Mouse (Mus musculus) CH12F3 (cell line): ENCODE results near the gene Bcl11a.
"Not testable (repeated sequence)": the region's sequence is repeated elsewhere in the genome, so short reads cannot be mapped to it uniquely, and the experiment has no call there.

Experiments
- in situ Hi-C: fragments of 300-500 bp; cut with MboI; formaldehyde crosslinking; loops from 2 replicates; pipeline ENCODE4 v1.14.3; 2020; ENCODE audit warnings: low sequenced_read_pairs

The Bcl11a gene

DNA sequence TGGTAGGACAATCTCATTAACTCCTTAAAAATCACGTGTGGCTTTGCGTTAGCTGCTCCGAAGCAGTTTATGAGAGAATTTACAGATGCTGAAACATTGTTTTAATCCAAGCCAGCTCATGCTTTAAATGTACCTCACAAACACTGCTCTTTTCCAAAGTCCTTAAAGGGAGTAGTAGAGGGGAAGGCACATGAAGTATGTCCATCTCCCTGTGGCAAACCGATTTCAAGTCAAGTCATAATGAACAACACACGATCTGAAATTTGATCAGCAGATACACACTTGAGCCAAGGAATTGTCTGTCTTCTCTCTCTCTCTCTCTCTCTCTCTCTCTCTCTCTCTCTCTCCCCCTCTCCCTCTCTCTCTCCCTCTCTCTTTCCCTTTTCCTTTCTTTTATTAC is 20.2 kb downstream of the Bcl11a start:
- in situ Hi-C loops = no loop called here

DNA sequence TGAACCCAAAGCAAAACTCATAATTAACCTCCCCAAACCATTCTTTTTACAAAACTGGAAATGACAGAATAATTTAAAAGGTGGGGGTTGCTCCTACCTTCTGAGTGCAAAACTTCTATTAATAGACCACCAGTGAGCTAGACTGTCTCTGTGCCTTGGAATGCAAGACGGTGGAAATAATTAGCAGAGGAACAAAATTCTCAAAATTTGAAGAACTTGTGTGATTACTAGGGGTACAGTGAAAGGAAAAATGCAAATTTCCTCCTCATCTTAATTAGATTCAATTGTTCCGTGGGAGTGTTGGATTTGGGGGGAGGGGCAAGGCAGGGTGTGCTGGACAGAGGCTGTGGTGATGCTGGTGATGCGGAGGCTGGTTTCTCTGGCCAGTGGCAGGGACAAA is 20.8 kb downstream of the Bcl11a start:
- in situ Hi-C loops = no loop called here

DNA sequence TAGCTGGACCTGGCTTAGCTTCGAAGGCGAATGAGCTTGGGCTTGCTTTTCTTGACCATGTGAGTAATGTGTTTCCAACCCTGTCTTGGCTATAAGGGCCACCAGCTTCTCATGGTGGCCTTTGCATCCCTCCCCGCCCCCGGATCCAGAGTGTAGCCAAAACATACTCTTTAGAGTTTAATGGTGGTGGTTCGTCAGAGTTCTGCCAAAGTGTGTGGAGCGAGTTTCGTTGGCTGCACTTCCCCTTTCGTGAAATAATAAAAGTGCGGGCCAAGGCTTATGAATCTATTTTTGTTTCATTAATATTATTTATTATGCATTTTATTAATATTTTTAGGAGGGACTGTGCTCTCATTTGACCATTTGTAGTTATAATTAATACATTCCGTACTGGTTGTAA is 21.4 kb downstream of the Bcl11a start:
- in situ Hi-C loops = no loop called here

DNA sequence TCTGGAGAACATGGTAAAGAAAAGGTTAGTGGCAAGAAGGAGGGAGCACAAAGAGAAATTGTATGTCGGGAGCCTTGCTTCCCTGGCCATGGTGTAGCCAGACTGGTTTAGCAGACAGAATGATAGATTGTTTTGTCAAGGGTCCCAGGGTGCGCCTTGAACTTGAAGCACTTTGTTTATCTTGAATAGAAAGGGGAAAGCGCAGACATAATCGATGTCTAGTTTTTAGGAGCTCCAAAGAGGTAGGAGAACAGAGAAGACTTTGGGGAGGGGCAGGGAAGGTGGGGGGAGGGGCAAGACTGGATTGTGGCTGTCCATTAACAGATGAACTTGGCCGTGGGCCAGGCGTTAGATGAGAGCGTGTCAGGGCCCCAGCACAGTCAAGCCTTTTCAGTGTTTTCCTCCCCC is 22.0 kb downstream of the Bcl11a start:
- in situ Hi-C loops = no loop called here

DNA sequence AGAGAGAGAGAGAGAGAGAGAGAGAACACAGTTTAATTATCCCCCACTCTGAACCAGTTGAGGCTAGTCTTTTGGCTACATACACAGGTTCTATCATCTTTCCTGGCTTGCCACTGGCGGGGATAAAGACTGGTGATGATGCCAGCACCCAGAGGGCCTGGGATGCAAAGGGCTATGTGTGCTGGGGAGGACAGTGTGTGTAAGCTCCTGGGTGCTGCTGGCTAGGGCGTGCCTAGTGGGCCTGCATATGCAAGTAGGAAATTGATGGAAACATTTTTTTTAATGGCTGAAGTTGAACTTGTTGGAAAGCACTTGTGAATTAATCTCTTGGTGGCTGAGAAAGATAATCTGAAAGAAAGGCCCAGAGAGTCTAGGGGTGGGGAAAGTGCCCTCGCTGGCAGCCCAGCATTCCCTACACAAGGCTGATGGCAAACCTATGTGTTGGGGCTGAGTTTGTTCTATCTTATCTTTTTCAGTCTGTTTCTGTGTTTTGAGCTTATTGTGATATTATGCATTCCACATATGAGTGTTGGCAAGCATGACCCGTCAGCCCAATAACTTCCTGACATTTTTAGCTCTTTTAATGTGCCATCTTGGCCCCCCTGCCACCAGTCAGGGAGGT is 22.7 kb downstream of the Bcl11a start:
- in situ Hi-C loops = no loop called here

DNA sequence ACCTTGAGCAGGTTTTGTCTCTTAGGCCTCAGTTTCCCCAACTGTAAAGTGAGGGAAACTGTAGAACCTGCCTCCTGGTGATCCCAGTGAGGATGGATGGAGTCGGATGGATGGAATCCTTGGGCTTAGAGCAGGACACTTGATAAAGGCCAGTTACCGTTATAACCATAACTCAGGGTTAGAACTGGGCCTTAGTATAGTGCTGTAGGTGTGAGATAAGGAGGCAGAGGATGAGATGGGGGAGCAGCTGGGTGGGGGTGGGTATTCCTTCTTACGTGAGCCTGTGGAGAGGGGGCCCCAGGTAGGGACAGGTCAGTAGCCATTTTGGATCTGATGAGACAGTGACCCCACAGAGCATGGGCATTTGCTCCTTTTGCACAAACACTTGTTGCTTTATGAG is 23.8 kb downstream of the Bcl11a start:
- in situ Hi-C loops = no loop called here

DNA sequence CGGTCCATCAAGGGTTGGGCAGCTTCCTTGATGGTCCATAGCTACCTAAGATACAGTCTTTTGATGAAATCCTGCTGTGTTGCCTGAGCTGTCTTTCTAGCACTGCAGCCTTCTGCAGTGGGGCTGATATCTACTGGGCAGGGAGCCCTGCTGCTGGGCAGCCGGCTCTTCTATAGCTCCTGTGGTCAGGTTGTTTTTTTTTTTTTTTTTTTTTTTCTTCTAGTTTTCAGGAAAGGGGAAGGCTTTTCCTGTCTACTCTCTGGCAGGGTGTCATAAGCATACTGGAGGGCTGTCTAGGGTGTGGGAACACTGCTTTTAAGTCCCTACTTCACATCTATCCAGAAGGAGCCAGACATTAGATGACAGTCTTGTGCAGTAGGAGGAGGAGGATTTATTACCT is 24.5 kb downstream of the Bcl11a start:
- in situ Hi-C loops = no loop called here

DNA sequence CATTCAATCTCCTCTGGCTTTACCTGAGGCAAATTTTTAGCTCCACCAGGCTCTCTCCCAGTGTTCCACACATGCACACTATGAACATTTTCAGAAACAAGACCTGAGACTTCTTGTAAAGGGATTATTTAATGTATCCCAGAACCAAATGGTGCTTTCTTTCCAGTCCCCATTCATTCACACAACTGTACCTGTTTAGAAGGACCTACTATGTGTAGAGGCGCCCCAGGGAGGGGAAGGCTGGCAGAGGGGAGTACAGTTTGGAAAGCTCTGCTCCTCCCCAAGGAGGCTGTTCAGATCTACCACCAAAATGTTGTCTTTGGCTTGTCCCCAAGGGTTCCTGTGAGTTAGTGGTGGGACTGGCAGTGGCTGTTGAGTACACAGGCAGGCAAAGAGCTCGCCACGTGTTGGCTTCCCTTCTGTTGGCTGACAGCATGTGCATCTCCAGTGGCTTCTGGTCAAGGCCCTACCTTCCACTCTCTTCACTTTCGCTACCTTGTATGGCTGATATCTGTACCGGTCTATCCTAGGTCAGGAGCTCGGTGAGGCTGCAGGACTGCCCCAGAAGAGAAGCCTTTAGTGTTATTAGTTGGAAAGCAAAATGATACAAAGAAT is 25.4 kb downstream of the Bcl11a start:
- in situ Hi-C loops = no loop called here

DNA sequence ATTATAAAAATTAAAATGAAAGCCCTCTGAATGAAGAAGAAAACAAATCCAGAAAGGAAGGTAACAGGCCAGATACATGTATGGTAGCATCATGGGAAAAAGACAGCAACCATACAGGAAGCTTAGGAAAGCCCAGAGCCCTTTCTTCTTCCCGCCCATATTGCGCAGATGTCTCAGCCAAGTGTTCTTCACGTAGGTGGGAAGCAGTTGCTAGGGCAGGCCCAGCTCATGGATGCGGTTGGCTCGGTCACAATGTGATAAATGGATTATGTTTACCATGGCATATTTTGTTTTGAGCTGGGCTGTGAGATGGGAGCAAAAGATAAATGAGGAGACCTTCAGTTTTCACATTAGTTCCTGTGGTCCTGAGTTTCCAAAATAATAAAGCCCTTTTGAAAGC is 29.6 kb downstream of the Bcl11a start:
- in situ Hi-C loops = no loop called here

DNA sequence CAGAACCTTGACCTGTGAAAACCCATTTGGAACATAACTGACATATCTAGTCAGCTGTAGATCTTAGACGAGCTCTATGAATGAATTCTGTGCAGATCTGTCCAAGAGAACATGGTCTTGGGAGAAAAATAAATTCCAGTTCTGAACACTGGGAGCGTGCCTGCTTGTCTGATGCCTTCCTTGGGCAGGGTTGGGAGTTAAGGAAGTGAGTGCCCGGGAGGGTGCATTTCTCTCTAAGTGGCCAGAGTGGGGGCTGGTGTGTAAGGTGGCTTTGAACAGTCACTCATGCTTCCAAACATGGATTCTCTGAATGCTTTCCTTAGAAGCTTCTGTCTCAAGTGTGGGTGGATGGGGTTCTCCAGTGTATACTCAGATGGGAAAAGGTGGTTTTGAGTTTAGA is 31.1 kb downstream of the Bcl11a start:
- in situ Hi-C loops = no loop called here

DNA sequence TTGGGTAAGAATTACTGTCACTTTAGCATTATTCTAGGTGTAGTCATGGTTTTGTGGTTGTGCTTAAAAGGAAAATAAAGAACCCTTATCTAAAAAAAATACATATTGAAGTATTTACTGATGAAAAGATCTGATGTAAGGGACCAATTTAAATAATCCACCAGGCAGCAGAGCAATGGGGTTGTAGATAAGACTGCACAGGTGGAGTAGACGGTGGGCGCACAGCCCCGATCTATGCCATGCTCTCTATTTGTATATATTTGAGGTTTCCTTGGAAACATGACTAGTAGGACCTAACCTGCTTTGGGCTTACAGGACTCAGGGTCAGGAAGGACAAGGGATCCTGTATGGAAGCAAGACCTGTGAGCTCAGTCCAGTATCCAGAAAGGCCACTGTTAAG is 31.5 kb downstream of the Bcl11a start:
- in situ Hi-C loops = no loop called here

DNA sequence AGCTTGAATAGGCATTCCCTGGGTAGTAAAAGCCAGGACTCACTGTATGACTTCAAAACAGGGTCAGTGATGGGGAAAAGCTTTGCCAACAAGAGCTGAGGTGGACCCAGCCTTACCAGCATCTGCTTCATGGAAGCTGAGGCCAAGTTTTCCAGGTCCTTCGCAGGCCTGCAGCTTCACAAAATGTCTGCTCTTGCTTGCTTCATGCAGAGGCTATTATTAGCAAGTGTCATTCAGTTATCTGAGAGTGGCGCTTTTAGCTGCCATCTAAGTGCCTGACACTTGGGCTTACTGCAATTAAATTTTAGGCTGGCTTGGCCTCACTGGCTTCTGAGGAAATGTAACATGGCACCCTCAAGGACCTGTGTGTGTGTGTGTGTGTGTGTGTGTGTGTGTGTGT is 32.3 kb downstream of the Bcl11a start:
- in situ Hi-C loops = no loop called here

DNA sequence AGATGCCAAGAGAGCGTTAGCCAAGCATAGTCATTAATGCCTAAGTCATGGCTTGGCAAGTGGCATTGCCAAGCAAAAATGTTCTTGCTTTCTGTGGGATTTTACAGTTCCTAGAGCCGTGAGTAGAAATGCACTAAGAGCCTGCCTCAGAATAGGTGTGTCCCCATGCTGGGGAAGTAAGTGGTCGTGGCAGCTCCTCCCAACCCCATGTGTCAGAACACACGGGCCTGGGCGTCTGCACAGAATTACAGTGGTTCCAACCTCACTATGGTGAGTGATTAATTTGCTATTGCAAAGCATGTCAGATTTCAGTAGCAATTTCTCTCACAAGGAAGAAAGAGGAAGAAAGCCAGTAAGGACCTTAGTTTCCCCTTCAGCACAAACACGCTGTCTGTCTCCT is 33.9 kb downstream of the Bcl11a start:
- in situ Hi-C loops = no loop called here

DNA sequence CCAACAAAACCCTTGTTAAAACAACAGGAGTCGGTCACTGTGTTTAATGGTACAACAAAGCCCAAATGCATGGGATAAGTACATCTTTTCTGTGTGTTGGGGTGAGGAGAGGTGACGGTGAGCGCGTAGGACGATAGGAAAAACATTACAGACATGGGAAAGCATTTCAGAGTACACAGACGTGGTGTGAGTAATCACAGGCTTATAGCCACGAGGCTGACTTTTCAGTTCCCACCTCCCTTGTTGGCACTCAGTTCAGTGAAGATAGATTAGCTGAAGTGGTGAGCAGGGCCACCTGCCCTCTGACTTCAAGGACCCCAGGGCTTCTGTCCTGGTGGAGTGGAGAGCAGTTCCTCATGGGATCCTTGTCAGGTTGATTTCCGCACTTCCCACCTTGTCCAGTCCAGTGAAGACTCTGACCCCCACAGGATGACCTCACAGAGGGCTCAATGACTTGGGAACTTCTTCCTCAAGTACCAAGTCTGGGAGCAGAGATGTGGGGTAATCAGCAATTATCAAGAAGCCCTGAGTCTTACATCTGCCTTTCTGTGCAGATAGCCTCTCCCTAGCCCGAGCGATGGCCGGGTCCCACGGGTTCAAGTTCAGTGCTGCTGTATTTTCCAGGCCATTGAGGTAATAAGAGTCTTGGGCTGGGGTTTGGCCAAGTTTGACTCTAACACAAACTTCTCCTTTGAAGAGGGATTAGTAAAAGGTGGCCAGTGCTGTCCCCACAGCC is 37.3 kb downstream of the Bcl11a start:
- in situ Hi-C loops = no loop called here

DNA sequence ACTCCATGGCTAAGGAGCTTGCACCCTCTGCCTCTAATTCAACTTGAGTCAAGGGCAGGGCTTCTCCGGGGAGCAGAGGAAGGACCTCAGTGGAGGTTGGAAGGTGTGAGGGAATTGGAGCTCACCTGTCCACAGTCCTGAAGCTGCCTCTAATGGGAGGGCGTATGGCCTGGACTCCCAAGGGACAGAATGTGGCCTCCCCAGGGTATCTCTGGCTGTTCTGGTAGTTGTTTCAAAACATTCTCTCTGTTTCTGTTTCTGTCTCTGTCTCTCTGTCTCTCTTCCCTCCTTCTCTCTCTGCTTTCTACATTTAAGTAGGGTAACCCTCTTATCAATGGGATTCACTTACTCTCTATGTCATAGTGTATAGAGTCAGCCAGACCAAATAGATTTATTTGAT is 38.2 kb downstream of the Bcl11a start:
- in situ Hi-C loops = no loop called here

DNA sequence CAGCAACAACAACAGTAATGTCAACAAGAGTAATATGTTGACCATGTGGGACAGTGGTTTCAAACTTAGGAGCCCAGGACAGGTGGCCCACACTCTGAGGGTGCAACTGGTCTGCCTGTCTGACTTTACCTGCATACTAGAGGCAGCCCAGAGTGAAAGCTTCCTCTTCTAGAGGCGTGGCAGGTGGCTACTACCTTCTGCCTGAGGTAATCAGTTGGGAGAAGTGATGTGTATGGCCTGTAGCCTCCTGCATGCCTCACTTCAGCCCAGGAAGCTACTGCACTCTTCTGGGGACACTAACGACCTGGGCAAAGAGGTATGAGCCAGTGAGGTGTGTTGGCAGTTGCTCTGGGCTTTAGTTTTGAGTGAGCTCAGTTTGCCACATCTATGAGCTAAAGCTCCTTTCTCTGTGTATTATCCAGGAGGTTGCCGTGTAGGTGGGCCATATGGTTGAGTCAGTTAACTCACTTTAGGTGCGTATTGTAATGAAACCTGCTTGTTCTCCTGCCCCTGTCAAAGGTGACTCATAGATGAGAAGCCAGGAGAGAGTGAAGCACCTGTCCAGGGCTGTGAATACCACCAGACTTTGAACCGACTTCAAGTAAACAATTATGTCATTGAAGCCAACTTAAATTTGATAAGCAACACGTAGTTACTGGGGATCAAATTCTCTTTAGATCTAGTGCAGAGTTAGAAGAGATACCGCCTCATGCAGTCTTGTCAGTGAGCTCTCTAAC is 38.9 kb downstream of the Bcl11a start:
- in situ Hi-C loops = no loop called here

DNA sequence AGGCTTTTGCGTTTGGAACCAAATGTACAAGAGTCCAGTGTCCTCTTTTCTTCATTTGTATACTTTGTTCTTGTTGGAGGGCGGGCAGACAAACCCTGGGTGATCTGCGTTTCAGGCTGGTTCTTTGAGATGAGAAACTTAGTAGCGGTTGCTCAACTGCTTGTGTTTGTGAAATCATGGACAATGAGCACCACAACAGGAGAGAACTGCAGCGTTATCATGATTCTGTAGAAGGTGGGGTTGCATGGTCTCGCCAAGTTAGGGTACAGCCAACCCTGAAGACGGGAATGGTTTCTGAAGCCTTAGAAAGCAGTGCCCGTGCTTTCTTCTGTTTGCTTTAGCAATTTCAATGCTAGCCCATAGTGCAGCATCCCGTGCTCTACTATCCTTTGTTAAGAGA is 43.3 kb downstream of the Bcl11a start:
- in situ Hi-C loops = no loop called here

DNA sequence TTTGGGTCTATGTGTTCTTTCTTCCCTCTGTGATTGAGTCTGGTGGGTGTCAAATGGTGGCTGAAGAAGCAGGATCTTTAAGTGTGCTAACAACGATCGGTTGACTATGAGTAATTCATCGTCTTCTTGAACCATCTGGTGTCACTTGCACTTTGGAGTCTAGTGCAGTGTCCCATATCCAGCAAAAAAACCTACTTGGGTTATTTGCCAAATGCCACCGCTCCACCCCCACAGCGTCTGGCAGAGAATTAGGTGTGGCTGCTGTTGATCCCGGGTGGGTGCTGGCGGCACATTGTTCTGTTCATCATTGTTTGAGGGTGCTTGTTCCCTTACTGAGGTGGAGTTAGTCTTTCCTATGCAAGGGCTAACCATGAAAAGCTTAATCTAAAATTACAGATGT is 45.0 kb downstream of the Bcl11a start:
- in situ Hi-C loops = no loop called here

DNA sequence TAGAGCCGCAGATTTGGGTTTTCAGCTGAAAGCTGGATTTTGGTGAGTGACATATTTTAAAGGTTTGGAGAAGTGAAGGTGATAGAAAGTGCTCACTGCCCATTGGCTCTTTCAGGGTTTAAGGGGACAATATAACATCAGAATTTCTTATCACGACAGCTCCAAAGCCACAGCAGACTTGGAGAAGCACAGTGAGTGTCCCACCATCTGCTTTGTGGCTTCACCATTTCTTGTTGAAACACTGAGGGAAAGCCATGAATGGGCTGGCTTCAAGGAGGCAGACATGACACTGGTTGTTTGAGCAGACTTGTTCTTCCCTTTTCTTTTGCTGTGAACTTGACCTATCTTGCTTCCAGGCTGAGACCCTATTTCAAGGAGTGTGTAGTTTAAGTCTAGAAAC is 46.1 kb downstream of the Bcl11a start:
- in situ Hi-C loops = no loop called here

DNA sequence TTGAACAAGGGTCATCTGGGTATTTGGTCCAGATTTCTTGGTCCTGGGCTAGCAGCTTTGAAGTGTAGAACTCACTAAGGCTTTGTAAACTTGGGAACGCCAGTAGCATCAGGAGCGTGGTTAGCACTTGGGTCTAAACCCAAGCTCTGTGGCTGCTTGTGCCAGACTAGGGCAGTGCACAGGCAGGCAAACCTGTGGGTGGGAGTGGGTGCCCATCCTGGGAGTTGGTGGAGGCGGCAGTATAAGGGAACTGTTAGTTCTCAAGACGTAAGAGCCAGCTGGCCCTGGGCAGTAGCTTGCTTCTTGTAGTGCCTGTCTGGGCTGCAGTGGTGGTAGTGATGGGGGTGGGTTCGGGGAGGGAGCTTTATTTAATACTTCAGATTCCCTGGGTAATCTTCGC is 47.2 kb downstream of the Bcl11a start:
- in situ Hi-C loops = no loop called here

DNA sequence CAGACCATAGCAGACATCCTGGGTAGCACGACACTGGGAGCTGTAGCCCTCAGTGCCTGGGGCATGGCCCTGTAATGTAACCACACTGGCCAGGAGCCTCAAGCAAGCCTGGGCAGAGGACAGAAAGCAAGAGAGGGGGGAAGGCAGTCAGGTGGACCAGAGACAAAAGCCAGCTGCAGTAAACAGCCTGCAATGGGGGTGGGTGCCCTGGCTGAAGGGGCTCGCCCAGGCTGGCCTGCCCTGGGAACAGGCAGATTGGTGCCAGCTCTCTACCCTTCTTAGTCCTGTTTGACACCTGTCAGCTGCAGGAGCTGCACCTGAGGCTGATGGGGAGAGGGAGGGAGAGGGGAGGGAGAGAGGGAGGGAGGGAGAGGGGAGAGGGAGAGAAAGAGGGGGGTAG is 50.1 kb downstream of the Bcl11a start:
- in situ Hi-C loops = no loop called here

DNA sequence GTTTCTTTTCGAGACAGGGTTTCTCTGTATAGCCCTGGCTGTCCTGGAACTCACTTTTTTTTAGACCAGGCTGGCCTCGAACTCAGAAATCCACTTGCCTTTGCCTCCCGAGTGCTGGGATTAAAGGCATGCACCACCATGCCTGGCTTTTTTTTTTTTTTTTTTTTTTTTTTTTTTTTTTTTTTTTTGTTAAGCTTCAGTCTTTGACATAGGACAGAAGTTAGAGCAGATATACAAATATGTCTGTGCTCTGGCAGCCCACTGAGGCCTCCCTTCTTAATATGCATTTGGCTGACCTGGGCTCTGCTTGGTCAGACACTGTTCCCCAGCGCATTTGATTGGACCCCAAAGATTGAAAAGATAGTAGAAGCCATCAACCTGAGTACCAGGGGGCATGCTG is 51.0 kb downstream of the Bcl11a start:
- in situ Hi-C loops = not testable (repeated sequence)
